Mouse (Mus musculus) layer of hippocampus, postnatal 10 days (tissue): Measurements from ENCODE around the gene Slbp. TPM values are rescaled to one million over a fixed set of nuclear protein-coding genes. Genes with fewer than 3 reads are reported as not detected.

Source experiments
- DNase-seq, 2 experiments: peaks; one replicate each; pipeline ENCODE4 v3.0.0; 2021; ENCODE audit warnings: low spot score in 2 of 2
- total RNA-seq, 2 experiments: library from RNA; stranded (reverse); gene quantifications; 2 replicates each; pipeline ENCODE4 v1.2.3; 2021

The Slbp gene
- total RNA-seq, 2 experiments from 2014 or later = 28.7 to 31.7 TPM

GRCm38 (mm10) chr5:33681611-33682388, 29.4 kb upstream of the Slbp start:
- DNase-seq = no peak

DNA sequence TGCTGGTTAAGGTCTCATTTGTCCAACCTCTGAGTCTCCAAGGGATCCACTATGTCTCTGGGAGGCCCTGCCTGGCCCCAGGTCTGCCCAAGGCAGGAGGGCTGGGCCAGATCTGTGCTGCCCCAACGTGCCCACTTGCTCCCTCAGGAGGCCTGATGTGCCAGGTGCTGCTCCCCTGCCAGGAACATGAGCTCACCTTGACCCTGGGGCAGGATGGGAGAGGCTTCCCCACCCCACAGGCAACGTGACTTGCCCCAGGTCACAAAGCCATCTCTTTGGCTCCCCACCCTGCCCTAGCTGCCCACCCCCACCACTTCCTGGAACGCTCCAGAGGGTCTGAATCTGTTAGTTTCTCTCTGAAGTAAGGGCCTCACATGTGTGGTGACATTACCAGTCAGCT, 28.7 kb upstream of the Slbp start:
- no peak for DNase-seq

DNA sequence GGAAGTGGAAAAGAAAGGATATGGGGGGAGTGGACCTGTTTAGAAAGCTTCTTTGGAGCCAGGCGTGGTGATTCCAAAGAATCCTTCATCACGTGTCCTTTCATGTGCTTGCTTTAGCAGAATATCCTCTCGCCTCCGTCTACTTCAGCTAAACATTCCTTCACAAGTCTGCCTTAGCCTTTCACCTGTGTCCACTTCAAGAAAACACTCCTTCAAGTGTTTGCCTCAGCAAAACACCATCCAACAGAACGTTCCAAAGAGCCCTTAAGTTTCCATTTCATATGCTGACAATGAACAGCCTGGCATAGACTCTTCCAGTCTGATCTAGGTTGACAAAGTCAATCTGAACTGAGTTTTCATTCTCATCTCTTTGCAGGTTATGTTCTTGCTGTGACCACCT, 25.9 kb upstream of the Slbp start:
- DNase-seq = no peak

DNA sequence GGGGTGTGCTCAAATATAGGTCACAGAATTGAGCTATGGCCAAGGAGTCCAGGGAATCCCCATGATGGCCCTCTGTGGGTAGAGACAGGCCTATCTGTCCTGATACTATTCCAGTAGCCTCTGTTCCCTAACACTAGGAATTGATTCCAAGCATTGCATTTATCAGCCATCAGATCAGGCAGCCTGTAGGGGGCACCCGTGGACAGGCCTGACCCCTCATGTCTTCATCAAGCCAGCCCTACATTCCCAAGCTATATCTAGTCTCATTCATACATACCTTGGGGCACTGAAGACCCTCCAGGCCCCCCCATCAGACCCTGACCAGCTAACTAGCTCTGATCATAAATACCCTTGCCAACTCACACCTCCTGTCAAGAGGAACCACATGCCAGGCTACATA, 23.6 kb upstream of the Slbp start:
- DNase-seq = peak; percentile 62 to 78

- peak; percentile 44 to 66 for DNase-seq
Measured at GRCm38 (mm10) chr5:33674439-33674838, 22.1 kb upstream of the Slbp start.

DNA sequence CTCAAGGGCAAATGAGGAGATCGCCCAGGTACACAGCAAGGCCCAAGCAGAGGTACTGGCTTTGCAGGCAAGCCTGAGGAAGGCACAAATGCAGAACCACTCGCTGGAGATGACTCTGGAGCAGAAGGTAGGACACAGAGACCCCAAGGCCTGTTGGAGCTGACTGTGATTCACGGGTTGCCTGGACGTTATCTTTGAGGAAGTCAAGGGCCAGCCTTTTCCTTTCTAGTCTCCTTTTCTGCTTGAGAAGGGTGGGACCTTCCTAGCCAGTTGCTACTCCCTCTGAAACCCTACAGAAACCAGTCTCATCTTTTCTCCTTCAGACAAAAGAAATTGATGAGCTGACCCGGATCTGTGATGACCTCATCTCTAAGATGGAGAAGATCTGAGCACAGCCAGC, 19.3 kb upstream of the Slbp start:
- DNase-seq = no peak

DNA sequence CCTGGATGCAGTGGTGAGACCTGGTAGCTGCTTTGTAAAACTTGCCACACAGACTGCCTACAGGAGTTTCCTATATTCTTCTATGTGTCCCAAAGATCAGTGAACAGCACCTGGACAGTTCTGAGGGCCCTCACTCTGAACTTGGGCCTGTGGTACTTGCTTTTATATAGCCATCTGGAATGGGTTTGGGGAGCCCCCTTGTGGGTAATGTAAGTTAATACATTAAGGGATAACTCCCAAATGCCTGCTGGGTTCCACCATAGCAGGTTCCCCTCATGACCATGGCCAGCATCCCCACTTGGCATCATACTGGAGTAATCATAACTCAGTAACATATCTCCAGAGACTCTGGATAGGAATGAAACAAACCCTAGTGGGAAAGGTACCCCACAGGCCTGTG, 15.8 kb upstream of the Slbp start:
- no peak for DNase-seq

DNA sequence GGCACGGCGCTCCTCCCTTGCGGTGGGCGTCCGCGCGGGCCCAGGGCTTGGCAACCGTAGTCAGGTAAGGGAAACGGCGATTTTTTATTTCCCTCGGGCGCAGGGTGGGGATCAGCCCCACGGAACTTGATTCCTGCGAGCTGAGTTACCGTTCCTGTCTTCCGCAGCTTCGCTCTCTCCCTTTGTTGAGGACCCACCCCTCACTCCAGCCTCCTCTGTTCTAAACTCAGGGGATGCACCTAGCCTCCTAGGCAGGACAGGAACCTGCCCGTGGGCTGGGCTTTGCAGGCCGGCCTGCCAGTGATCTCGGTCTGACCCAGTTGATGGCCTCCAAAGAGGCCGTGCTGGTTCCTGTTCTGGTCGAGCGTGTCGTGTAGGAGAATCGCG, 6.3 kb upstream of the Slbp start:
- no peak for DNase-seq

GRCm38 (mm10) chr5:33657787-33658663, 5.7 kb upstream of the Slbp start, which contains the start of the genes Tacc3 and Tmem129:
TSS of gene Tacc3 (plus strand) at chr5:33658128.
TSS of gene Tmem129 (minus strand) at chr5:33658416.
- peak; percentile 95 to 97 for DNase-seq

DNA sequence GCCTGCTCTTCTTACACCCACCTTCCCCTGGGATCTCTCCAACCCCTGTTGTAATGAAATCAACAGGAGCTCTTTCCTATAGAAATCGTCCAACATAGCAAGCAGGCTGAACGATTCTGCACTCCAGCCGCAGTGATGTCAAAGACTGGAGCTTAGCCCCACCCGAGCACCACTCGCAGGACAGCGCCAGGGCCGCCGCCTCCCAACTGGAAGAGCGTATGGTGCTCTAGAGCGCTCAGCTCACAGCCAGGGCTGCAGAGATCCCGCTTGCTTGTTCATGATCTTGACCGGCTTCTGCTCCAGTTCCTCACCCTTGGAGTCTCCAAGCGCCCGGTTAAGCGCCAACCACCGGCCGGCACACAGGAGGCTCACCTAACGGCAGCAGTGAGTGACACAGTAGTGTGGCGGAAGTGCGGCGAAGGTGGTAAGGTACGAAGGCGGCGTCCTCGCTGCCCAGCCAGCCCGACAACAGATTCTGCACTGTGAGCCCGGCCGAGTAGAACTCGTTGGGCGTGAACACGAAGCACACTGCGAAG, 4.9 kb upstream of the Slbp start:
- DNase-seq = no peak

DNA sequence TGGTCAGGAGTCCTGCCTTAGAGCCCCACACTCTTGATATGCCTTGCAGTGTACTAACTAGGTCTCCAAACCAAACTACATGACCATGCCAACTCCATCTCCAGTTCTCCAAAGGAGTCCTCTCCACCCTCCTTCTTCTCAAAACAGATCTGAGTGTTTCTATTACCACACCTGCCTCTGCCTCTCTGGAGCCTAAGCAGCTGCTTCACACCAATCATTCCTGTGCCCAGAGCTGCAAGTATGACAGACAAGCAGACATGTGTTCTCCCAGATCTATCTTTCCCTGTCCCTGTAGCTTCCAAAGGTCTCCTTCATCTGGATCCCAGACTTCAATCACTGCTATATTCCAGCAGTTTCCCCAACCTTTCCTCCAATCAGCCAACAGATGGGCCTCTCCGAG, 4.4 kb upstream of the Slbp start:
- no peak for DNase-seq

DNA sequence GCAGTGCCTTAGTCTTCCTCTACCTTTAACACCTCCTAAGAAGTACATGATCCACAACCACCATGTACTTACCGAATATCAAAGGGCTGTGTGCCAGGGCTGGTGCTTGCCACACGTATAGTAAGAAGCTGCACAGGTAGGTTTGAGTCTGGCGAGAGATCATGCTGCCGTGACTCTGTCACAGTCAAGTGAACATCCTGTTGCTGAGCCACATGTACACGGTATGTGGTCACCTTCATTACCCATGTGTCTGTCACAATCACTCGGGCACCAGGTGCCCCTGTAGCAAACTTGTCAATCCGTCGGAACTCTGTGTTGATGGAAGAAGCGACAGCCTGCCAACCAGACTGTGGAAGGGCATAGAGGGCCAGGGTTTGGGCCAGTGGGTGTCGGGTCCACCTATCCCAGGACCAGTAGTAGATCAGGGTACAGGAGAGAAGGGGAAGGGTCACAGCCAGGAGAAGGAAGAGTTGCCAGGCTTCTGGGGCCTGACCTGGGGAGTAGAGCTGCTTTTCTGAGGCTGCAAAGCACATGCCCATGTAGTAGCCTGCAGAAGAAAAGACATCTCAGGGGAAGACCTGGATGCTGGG, 3.0 kb upstream of the Slbp start:
- DNase-seq = no peak

DNA sequence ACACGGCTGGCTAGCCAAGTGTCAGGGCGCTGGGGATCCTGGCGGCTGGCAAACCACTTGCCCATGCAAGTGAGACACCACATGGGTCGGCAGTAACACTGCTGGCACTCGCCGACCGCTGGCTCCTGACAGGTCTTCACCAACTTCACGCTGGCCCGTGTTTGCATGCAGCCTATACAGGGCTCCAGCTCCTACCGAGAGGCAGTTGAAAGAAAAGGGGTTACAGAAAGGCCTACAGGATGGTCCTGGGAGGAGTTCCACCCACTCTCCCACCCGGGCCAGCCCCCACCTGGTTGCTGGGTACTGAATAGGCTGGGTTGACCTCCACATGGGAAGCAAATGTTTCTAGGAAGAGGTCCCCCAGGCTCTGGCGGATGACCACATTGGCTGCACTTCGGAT, 2.0 kb upstream of the Slbp start:
- no peak for DNase-seq

DNA sequence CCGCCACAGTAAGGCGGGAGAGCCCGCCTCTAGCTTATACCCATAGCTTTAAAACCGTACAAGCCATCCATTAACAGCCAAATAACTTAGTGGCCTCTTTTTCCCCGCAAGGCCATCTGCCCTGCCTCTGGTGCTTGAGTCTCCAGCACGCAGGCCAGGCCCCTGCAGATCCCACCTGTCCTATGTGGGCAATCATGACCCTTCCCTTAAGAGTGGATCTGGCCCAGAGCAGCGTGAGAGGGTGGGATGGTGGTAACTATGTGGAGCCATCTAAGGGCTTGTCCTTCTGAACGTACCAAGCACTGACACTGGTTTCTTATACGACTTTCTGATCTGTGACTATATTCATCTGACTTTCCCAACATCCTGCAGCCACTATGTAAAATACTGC, 404 bp upstream of the Slbp start:
- DNase-seq = no peak

DNA sequence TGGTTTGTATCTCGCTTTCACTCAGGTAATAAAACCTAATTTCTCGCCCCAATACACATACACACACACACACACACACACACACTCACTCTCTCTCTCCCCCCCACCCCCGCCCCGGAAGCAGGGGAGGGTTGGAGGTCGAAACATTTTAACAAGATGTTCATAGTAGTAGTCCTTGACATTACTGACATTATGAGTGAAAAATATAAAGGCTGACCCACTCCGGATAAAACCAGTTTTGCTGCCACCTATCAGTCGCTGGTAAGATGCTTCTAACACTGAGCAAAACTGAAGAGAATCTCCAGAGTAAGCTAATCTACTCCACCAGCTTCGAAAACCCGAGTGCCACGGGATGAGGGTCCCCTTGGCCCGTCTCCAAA, 843 bp downstream of the Slbp start:
- DNase-seq = no peak

GRCm38 (mm10) chr5:33651017-33651416, 1.4 kb downstream of the Slbp start:
- DNase-seq = no peak

DNA sequence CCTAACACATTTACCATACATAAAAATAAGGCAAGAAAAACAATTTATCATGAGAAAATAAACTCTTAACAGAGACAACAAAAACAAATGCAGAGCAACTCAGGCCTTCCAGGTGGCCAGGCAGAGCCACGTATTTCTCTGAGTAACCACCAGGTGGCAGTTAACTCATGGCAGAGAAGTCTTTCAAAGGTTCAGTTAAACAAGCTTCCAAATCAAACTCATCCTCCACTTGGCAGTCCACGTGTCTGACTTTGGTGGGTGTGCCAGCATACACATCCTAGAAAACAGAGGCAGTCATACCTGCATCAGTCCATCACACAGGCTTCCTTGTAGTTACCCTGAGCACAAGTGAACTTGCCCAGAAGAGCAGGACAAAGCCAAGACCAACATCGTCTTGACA, 11.7 kb downstream of the Slbp start:
- DNase-seq = peak; percentile 36 to 47

DNA sequence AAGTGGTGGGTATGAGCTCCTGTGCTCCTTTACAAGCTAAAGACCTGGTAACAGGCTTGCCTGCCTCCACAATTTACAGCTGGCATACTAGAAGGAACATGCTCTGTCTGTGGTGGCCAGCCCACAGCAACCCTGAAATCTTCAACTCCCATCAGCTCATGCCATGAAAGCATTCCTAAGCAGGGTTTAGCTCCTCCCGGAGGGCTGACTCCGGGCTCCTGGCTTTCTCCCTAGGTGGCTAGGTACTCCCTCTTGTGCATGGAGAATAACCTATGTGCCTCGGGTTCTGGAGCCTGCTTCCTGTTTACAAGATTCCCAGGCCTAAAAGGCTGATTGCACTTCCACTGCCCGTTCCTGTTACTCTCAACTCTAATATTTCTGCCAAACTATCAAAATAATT, 13.5 kb downstream of the Slbp start:
- no peak for DNase-seq

- no peak for DNase-seq
Measured at GRCm38 (mm10) chr5:33637606-33638350, 14.6 kb downstream of the Slbp start.

DNA sequence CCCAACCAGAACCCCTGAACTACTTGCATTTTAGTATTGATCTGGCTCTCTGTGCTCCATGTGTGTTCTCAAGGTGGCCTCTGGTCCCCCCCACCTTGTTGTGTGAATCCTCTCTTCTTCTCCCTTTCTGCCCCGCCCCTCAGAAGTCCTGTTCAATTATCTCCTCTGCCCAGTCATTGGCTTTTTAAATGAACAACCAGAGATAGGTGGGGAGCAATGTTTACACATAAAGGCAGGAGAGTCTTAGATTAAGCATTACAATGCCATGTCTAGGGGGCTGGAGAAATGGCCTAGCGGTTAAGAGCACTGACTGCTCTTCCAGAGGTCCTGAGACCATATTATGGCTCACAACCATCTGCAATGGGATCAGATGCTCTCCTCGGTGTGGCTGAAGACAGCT, 17.0 kb downstream of the Slbp start:
- DNase-seq = no peak

GRCm38 (mm10) chr5:33632526-33632925, 19.8 kb downstream of the Slbp start:
- DNase-seq = no peak
